Mouse (Mus musculus) cerebellum, postnatal 14 days (tissue): ENCODE results near the gene Tusc2.

Source experiments
- DNase-seq, 2 experiments: peaks; one replicate each; pipeline ENCODE4 v3.0.0; 2021; ENCODE audit warnings: mixed read lengths in 2 of 2

Tusc2 gene

GRCm38 (mm10) chr9:107563029-107563581, at the start of gene Tusc2:
TSS of gene Tusc2 (plus strand) at chr9:107563255.
- peak; percentile 94 to 95 for DNase-seq

GRCm38 (mm10) chr9:107514303-107514955, 48.6 kb upstream of the Tusc2 start:
- DNase-seq: peak; percentile 97 to 99

- DNase-seq: no peak
Observed at GRCm38 (mm10) chr9:107520331-107520730, 42.7 kb upstream of the Tusc2 start.

- DNase-seq: no peak
Observed at GRCm38 (mm10) chr9:107521190-107521589, 41.9 kb upstream of the Tusc2 start.

- DNase-seq: no peak
Observed at GRCm38 (mm10) chr9:107521711-107522399, 41.2 kb upstream of the Tusc2 start.

- DNase-seq: no peak
Observed at GRCm38 (mm10) chr9:107522400-107522711, 40.7 kb upstream of the Tusc2 start.

- peak in 1 of 2 experiments; percentile 80 for DNase-seq
Observed at GRCm38 (mm10) chr9:107526198-107527026, 36.6 kb upstream of the Tusc2 start.

GRCm38 (mm10) chr9:107533791-107534407, 29.2 kb upstream of the Tusc2 start, which contains the start of gene Tmem115:
TSS of gene Tmem115 (plus strand) at chr9:107533945.
- DNase-seq: peak; percentile 91 to 94

GRCm38 (mm10) chr9:107534408-107535202, 28.4 kb upstream of the Tusc2 start:
- peak; percentile 74 to 81 for DNase-seq

GRCm38 (mm10) chr9:107538231-107538630, 24.8 kb upstream of the Tusc2 start:
- peak; percentile 83 to 85 for DNase-seq

GRCm38 (mm10) chr9:107538711-107539110, 24.3 kb upstream of the Tusc2 start:
- DNase-seq: no peak

- DNase-seq: no peak
Observed at GRCm38 (mm10) chr9:107539940-107540339, 23.1 kb upstream of the Tusc2 start.

- DNase-seq: no peak
Observed at GRCm38 (mm10) chr9:107540420-107540819, 22.6 kb upstream of the Tusc2 start.

- no peak for DNase-seq
Observed at GRCm38 (mm10) chr9:107541005-107541404, 22.1 kb upstream of the Tusc2 start.

- peak; percentile 95 to 96 for DNase-seq
Observed at GRCm38 (mm10) chr9:107541474-107542351, 21.3 kb upstream of the Tusc2 start, which contains the start of the genes Cyb561d2 and Nprl2. TSS of gene Cyb561d2 (minus strand) at chr9:107542193. TSS of gene Nprl2 (plus strand) at chr9:107542226.

- no peak for DNase-seq
Observed at GRCm38 (mm10) chr9:107542352-107542686, 20.7 kb upstream of the Tusc2 start.

- DNase-seq: no peak
Observed at GRCm38 (mm10) chr9:107542721-107543120, 20.3 kb upstream of the Tusc2 start.

- DNase-seq: no peak
Observed at GRCm38 (mm10) chr9:107543299-107543698, 19.8 kb upstream of the Tusc2 start.

GRCm38 (mm10) chr9:107544196-107544700, 18.8 kb upstream of the Tusc2 start:
- no peak for DNase-seq

- DNase-seq: no peak
Observed at GRCm38 (mm10) chr9:107544729-107545128, 18.3 kb upstream of the Tusc2 start.

- DNase-seq: no peak
Observed at GRCm38 (mm10) chr9:107545199-107545598, 17.9 kb upstream of the Tusc2 start.
